Mouse (Mus musculus) intestine, embryonic 16.5 days (tissue): ENCODE measurements around the gene Dkkl1. TPM values are rescaled to one million over a fixed set of nuclear protein-coding genes. Genes with fewer than 3 reads are reported as not detected.

Source experiments
- ATAC-seq: fragments of 200-750 bp; cut with Nextera tagmentation; 2 replicates; pipeline ENCODE4 v1.8.0; 2017; ENCODE audit warnings: moderate TSS enrichment, moderate library complexity
- H3K27ac ChIP-seq: fragments of 300-500 bp; sonication (generic); 2 replicates; pipeline ENCODE4 v1.5.1; 2014; ENCODE audit warnings: mild to moderate bottlenecking, low read length
- H3K27me3 ChIP-seq: fragments of 300-500 bp; sonication (generic); replicated peaks from 2 replicates; pipeline ENCODE4 v1.6.1; 2014; ENCODE audit warnings: low read length, control low read depth, mixed read lengths; ENCODE audit not compliant: control insufficient read depth, insufficient read depth
- H3K36me3 ChIP-seq: fragments of 300-500 bp; sonication (generic); 2 replicates; pipeline ENCODE4 v1.6.1; 2014; ENCODE audit warnings: low read length, control low read depth; ENCODE audit not compliant: control insufficient read depth, insufficient read depth
- H3K4me1 ChIP-seq: fragments of 300-500 bp; sonication (generic); 2 replicates; pipeline ENCODE4 v1.6.1; 2014; ENCODE audit warnings: low read length, control low read depth, mixed read lengths; ENCODE audit not compliant: control insufficient read depth, insufficient read depth
- H3K4me2 ChIP-seq: fragments of 300-500 bp; sonication (generic); 2 replicates; pipeline ENCODE4 v1.6.1; 2014; ENCODE audit warnings: low read depth, low read length, control low read depth
- H3K4me3 ChIP-seq: fragments of 300-500 bp; sonication (generic); 2 replicates; pipeline ENCODE4 v1.5.1; 2014; ENCODE audit warnings: mild to moderate bottlenecking, low read length
- H3K9ac ChIP-seq: fragments of 300-500 bp; sonication (generic); 2 replicates; pipeline ENCODE4 v1.6.1; 2014; ENCODE audit warnings: low read depth, low read length
- H3K9me3 ChIP-seq: fragments of 300-500 bp; sonication (generic); 2 replicates; pipeline ENCODE4 v1.6.1; 2016; ENCODE audit warnings: low read length, control low read depth; ENCODE audit not compliant: control insufficient read depth
- WGBS: fragments of 180-500 bp; shearing (Covaris S2); extraction: QIAGEN DNeasy Blood & Tissue Kit; methylation state at CpG from one replicate; pipeline ENCODE4 v1.1.7; 2014; 5-methylcytosine and 5-hydroxymethylcytosine counted together
- polyA plus RNA-seq: library from polyadenylated mRNA; unstranded; fragments of >200 nt; fragmentation: Nextera tagmentation; extraction: Ambion mirVana; gene quantifications from 2 replicates; pipeline ENCODE4 v1.2.1, GENCODE M21; 2015

Gene Dkkl1
- polyA plus RNA-seq, 1 experiment from 2014 or later, result 1.3 TPM

DNA sequence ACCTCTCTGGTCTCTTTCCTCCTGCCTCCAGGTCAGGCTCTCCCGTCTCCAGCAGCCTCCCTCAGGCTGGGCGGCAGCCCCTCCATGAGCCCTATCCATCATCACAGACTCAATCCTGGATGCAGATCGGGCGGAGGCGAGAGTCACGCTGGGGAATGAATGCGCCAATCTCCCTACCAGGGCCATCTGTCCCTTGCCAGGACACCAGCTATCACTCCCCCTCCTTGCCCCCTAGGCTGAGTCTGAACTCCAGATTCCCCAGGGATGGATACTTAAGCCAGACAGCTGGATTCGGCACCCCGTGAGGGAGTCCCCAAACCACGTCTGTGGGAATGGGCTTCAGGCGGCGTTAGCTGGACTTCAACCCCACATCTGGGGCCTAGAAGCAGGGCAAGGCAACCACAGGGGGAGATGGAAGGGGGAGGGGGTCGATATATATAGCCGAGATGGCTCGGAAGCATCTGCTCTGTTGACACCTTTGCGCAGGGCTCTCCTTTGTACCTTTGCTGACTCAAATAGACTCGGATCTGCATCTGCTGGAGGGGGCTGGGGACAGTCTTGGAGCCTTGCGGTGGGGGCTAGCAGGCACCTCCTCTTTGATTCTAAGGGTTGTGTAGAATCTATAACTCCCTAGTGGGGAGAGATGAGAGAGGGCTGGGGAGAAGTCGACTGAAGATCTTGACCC, 44.0 kb downstream of the Dkkl1 start:
- Histone ChIP-seq H3K36me3 (no peaks in the 10 kb centered on the region), H3K27me3 (peaks cover 65% of the 10 kb centered on the region), H3K4me1 (peaks cover 4% of the 10 kb centered on the region; the same call in 1 of the 2 replicates), H3K4me2 (no peak overlapping the region), H3K9ac (no peak overlapping the region), H3K9me3 (peaks cover 19% of the 10 kb centered on the region), H3K27ac (no peak overlapping the region), H3K4me3 (no peak overlapping the region)
- WGBS, result 3% methylated on average over 19 of the region's 19 CpGs
- no peak for ATAC-seq

DNA sequence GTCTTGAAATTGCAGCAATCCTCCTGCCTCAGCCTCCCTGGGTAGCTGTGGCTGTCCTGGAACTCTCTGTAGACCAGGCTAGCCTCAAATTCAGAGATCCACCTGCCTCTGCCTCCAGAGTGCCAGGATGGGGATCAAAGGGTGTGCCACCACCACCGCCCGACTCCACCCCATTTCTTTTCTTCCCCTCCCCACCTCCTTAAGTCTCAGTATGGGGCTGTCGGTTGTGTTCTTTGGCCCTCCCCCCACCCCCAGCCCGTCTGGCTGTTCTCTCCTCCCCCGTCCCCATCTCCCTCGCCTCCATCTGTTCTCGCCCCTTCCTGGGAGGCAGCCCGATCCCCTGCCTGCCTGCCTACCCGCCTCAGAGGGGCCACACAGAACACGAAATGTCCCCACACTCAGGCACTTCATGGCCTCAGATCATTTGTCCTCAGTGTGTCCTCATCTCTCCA, 45.0 kb downstream of the Dkkl1 start:
- 21% methylated on average over 8 of the region's 10 CpGs for WGBS
- Histone ChIP-seq H3K9me3 (peaks cover 19% of the 10 kb centered on the region), H3K4me3 (no peak overlapping the region), H3K27ac (no peak overlapping the region), H3K4me1 (peaks cover 7% of the 10 kb centered on the region), H3K27me3 (peaks cover 68% of the 10 kb centered on the region), H3K4me2 (no peak overlapping the region), H3K36me3 (no peaks in the 10 kb centered on the region), H3K9ac (no peak overlapping the region)
- ATAC-seq, result no peak

DNA sequence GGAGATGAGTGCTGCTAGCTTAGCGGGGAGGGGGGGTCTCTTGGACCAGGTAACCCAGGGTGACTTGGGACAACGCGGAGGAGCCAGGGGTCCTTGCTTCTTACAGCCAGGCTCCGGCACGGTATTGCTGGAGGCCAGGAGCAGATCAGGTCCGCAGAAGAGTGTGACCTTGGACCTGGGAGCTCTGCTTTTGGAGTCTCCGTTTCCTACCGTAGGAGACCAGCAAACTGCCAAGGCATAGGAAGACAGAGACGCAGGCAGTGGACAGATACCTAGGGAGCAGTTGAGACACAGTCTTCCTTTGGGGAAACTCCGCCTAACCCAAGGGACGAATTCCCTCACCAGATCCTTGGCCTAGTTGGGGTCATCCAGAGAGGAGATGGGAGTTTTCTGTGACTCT, 46.2 kb downstream of the Dkkl1 start:
- H3K27me3 ChIP-seq, result peaks cover 68% of the 10 kb centered on the region
- H3K9me3 ChIP-seq, result peaks cover 18% of the 10 kb centered on the region
- no peak for ATAC-seq
- H3K27ac ChIP-seq, result no peak overlapping the region
- H3K4me2 ChIP-seq, result no peak overlapping the region
- peaks cover 7% of the 10 kb centered on the region for H3K4me1 ChIP-seq
- no peak overlapping the region for H3K4me3 ChIP-seq
- no peak overlapping the region for H3K9ac ChIP-seq
- H3K36me3 ChIP-seq, result no peaks in the 10 kb centered on the region
- 46% methylated on average over 11 of the region's 11 CpGs for WGBS

DNA sequence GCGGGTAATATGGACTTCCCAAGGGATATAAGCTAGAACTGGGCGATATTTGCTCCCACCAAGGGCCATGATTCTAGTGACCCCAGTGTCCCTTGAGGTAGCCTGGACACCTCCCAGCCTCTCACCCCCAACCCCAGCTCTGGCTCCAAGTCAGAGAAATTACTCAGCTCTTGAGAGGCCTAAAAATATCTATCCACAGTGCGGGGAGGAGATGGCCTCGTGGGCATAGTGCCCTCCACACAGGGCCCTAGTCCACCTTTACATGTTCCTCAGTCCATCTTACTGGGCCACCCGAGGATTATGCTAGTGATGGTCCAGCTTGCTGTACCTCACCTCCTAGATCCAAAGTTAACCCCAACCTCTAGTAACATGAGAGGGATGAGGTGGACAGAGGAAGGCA, 47.1 kb downstream of the Dkkl1 start:
- Histone ChIP-seq H3K27ac (no peak overlapping the region), H3K4me1 (peaks cover 7% of the 10 kb centered on the region), H3K36me3 (0 out of 2 replicates have a peak, but pooled peaks cover 3% of the 10 kb centered on the region), H3K9me3 (peaks cover 10% of the 10 kb centered on the region), H3K4me2 (no peak overlapping the region), H3K27me3 (peaks cover 65% of the 10 kb centered on the region), H3K4me3 (no peak overlapping the region), H3K9ac (no peak overlapping the region)
- ATAC-seq, result no peak
- 65% methylated on average over 5 of the region's 5 CpGs for WGBS

DNA sequence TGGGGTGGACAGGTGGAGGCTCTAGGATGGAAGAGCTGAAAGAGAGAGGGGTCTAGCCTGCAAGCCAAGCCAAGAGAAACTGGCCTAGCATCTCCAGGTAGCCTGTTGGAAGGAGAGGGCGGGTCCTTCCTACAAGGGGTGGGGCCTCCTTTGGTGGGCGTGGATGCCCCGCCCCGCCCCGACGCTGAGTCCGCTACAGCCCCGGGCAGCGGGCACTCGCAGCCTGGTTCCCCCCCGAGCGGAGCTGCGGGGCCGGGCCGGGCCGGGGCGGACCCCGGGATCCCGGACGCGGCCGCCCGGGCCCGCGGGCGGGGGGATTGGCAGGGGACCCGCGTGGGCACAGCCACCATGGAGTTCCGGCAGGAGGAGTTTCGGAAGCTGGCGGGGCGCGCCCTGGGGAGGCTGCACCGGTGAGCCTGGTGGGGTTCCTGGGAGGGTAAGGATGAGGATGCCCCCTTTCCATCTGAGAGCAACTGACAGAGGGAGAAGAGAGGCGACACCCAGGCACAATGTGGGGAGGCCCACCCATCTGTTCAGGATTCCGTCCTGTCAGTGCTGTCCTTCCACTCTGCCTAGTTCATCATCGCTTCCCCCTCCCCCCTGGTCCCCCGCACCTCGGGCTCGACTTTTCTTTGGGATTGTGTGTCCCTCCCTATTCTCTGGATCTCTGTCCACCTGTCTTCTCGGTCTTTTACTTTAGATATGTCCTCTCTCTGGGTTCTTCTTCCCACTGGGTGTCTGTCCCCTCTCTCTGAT, 48.0 kb downstream of the Dkkl1 start, which contains the start of gene Slc17a7:
TSS of gene Slc17a7 (plus strand) at position 215 of the 756 bp plus-strand sequence.
- Histone ChIP-seq H3K4me2 (peak within 1 kb of the TSS; percentile 84), H3K4me1 (peaks cover 7% of the 10 kb centered on the region), H3K9ac (peak within 1 kb of the TSS; percentile 62), H3K9me3 (peaks cover 2% of the 10 kb centered on the region; the same call in 1 of the 2 replicates), H3K36me3 (0 out of 2 replicates have a peak, but pooled peaks cover 3% of the 10 kb centered on the region), H3K27ac (no peak within 1 kb of the TSS), H3K4me3 (peak within 1 kb of the TSS; percentile 56), H3K27me3 (peaks cover 58% of the 10 kb centered on the region)
- 3% methylated on average over 36 of the region's 41 CpGs for WGBS
- peak; percentile 31 for ATAC-seq

DNA sequence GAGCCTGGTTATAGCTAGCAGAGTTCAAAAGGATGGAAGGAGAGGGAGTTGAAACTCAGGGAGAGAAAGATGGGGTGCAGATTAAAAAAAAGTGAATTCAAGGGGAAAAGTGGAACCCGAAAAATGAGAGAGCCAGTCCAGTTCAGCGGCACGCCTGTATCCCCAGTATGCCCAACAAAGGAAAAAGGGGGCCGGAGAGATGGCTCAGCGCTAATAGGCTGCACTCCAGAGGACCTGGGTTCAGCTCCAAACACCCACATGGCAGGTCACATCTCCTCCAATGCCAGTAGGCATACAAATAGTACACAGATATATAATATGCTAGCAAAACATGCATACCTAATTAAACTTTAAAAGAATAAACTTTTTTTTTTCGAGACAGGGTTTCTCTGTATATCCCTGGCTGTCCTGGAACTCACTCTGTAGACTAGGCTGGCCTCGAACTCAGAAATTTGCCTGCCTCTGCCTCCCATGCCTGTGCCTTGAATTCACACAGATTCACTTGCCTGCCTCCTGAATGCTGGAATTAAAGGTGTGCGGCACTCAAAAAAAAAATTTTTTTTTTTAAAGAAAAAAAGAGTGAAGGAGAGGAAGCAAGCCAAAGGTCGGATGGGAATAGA, 48.8 kb downstream of the Dkkl1 start:
- H3K9me3 ChIP-seq, result no peaks in the 10 kb centered on the region
- H3K36me3 ChIP-seq, result 0 out of 2 replicates have a peak, but pooled peaks cover 3% of the 10 kb centered on the region
- no peak for ATAC-seq
- 0 out of 2 replicates have a peak overlapping the region, but pooled peaks have one; percentile 84 for H3K4me2 ChIP-seq
- H3K4me1 ChIP-seq, result peaks cover 7% of the 10 kb centered on the region
- H3K4me3 ChIP-seq, result no peak overlapping the region; the same call in 1 of the 2 replicates
- H3K9ac ChIP-seq, result no peak overlapping the region
- H3K27me3 ChIP-seq, result peaks cover 50% of the 10 kb centered on the region
- H3K27ac ChIP-seq, result no peak overlapping the region
- WGBS, result 71% methylated on average over 9 of the region's 9 CpGs

DNA sequence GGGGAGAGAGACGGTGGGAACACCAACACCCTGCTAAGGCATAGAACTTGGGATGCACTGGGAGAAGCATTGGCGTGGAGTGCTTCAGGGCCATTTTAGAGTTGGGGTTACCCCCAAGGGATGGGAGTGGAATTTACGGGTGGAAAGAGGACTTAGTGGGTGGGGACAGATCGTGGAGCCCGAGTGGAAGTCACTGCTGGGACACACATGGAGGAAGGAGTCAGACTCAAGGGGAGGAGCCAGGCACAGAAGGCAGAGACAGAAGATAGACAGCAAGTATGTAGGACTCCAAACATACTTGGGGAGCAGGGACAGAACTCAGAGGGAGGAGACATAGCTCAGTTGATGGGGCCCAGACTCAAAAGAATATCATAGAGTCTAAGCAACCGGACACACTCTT, 49.4 kb downstream of the Dkkl1 start:
- Histone ChIP-seq H3K4me2 (peak overlapping the region; percentile 75), H3K27me3 (peaks cover 45% of the 10 kb centered on the region), H3K9ac (peak overlapping the region; percentile 52), H3K9me3 (no peaks in the 10 kb centered on the region), H3K4me3 (peak overlapping the region; percentile 48), H3K27ac (no peak overlapping the region), H3K36me3 (0 out of 2 replicates have a peak, but pooled peaks cover 3% of the 10 kb centered on the region), H3K4me1 (peaks cover 7% of the 10 kb centered on the region)
- ATAC-seq, result no peak; the same call in 1 of the 2 replicates
- 25% methylated on average over 6 of the region's 6 CpGs for WGBS

DNA sequence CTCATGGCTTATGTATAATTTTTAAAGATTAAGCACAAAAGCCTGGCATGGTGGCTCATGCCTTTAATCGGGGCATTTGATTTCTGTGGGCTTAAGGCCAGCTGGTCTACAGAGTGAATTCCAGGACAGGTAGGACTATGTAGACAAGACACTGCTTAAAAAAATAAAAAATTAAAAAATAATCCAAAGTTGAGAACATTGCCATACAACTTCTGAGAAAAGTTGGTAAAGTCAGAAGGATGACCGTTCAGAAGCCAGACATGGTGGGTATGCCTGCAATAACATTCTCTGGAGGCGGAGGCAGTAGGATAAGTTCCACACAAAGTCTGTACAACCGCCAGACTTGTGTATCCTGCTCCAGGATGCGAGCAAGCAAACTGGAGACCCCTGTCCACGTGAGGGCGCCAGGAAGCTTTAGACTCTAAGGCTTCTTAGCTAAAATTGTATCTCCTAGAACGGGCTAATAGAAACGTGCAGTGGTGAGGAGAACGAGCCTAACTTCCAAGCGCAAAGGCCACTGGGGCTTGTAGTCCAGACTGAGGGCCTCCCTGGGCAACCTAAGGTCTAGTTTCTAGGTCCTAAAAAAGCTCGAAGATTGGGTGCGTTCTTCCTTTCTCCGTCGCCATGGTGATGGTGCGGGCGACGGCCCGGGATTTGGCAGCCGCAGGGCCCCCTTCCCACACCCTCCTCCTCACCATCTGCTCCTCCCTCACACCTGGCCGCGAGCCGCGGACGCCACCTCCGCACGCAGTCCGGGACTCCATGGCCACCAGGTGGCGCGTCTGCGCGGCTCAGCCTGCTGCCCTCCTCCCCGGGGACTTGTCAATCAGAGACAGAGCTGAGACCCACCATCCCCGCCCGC, 50.1 kb downstream of the Dkkl1 start:
- 4% methylated on average over 35 of the region's 35 CpGs for WGBS
- Histone ChIP-seq H3K4me2 (peak overlapping the region; percentile 75), H3K4me3 (peak overlapping the region; percentile 48), H3K4me1 (peaks cover 7% of the 10 kb centered on the region), H3K9ac (peak overlapping the region; percentile 52), H3K36me3 (0 out of 2 replicates have a peak, but pooled peaks cover 3% of the 10 kb centered on the region), H3K9me3 (no peaks in the 10 kb centered on the region), H3K27me3 (peaks cover 41% of the 10 kb centered on the region), H3K27ac (no peak overlapping the region)
- peak; percentile 88 for ATAC-seq
